Mouse (Mus musculus) embryonic fibroblast, embryonic 13.5 days (primary cell): ENCODE results near the gene Prdm15. TPM values are rescaled to one million over a fixed set of nuclear protein-coding genes. Genes with fewer than 3 reads are reported as not detected.
A peak's percentile ranks its signal among the peaks of the same experiment; 100 is the strongest.

Experiments used
- H3K27ac ChIP-seq: 2 replicates; pipeline ENCODE4 v1.5.1; 2012; ENCODE audit warnings: low read length, control low read depth, inconsistent platforms; ENCODE audit not compliant: insufficient read depth
- H3K4me1 ChIP-seq: 2 replicates; pipeline ENCODE4 v1.6.1; 2011; ENCODE audit warnings: low read length; ENCODE audit not compliant: control insufficient read depth, insufficient read depth
- H3K4me3 ChIP-seq: 2 replicates; pipeline ENCODE4 v1.5.1; 2011; ENCODE audit warnings: mild to moderate bottlenecking, control low read depth, low read length; ENCODE audit not compliant: insufficient read depth
- CTCF ChIP-seq: IDR thresholded peaks from 2 replicates; pipeline ENCODE4 v1.5.1; 2011; ENCODE audit warnings: mild to moderate bottlenecking, control low read depth, low read length, moderate library complexity, borderline replicate concordance; ENCODE audit not compliant: insufficient read depth
- POLR2A ChIP-seq: IDR thresholded peaks from 2 replicates; pipeline ENCODE4 v1.6.1; 2011; ENCODE audit warnings: low read depth, mild to moderate bottlenecking, control low read depth, low read length, moderate library complexity
- polyA plus RNA-seq: library from polyadenylated mRNA; stranded (reverse); fragments of >200 nt; gene quantifications from 2 replicates; pipeline ENCODE4 v1.2.4, GENCODE M21; 2011; ENCODE audit warnings: low read depth; ENCODE audit not compliant: missing spikeins, insufficient read length

The Prdm15 gene
- polyA plus RNA-seq, 1 experiment, result 9.8 TPM

- H3K27ac ChIP-seq, result no peak overlapping the region
- no peak overlapping the region for H3K4me3 ChIP-seq
- TF ChIP-seq CTCF, result no peak
- no peak for TF ChIP-seq POLR2A
- no peaks in the 10 kb centered on the region for H3K4me1 ChIP-seq
Observed at GRCm38 (mm10) chr16:97823311-97824007, 28.2 kb downstream of the Prdm15 start.

GRCm38 (mm10) chr16:97819532-97819931 lies 32.1 kb downstream of the Prdm15 start:
- no peak for TF ChIP-seq CTCF
- TF ChIP-seq POLR2A, result no peak
- Histone ChIP-seq H3K27ac (no peak overlapping the region), H3K4me1 (no peaks in the 10 kb centered on the region), H3K4me3 (no peak overlapping the region)

GRCm38 (mm10) chr16:97817414-97817813 lies 34.2 kb downstream of the Prdm15 start:
- H3K4me3 ChIP-seq, result no peak overlapping the region
- no peaks in the 10 kb centered on the region for H3K4me1 ChIP-seq
- no peak overlapping the region for H3K27ac ChIP-seq
- TF ChIP-seq CTCF (no peak), POLR2A (no peak)

- TF ChIP-seq POLR2A, result no peak
- no peak for TF ChIP-seq CTCF
- Histone ChIP-seq H3K27ac (no peak overlapping the region), H3K4me1 (no peaks in the 10 kb centered on the region), H3K4me3 (no peak overlapping the region)
Observed at GRCm38 (mm10) chr16:97815269-97815668, 36.4 kb downstream of the Prdm15 start.

GRCm38 (mm10) chr16:97814060-97814459 lies 37.6 kb downstream of the Prdm15 start:
- Histone ChIP-seq H3K4me3 (no peak overlapping the region), H3K27ac (no peak overlapping the region), H3K4me1 (no peaks in the 10 kb centered on the region)
- TF ChIP-seq POLR2A, result no peak
- no peak for TF ChIP-seq CTCF

GRCm38 (mm10) chr16:97808881-97809280 lies 42.8 kb downstream of the Prdm15 start:
- H3K4me3 ChIP-seq, result no peak overlapping the region
- no peak for TF ChIP-seq CTCF
- no peak for TF ChIP-seq POLR2A
- no peaks in the 10 kb centered on the region for H3K4me1 ChIP-seq
- no peak overlapping the region for H3K27ac ChIP-seq

- Histone ChIP-seq H3K4me3 (no peak overlapping the region), H3K4me1 (no peaks in the 10 kb centered on the region), H3K27ac (no peak overlapping the region)
- TF ChIP-seq POLR2A, result no peak
- TF ChIP-seq CTCF, result no peak
Observed at GRCm38 (mm10) chr16:97805646-97806045, 46.0 kb downstream of the Prdm15 start.

- Histone ChIP-seq H3K27ac (no peak overlapping the region), H3K4me3 (no peak overlapping the region), H3K4me1 (no peaks in the 10 kb centered on the region)
- TF ChIP-seq CTCF, result peak; percentile 70
- TF ChIP-seq POLR2A, result no peak
Observed at GRCm38 (mm10) chr16:97804680-97805547, 46.7 kb downstream of the Prdm15 start.

GRCm38 (mm10) chr16:97797950-97798869 lies 53.4 kb downstream of the Prdm15 start:
- no peak overlapping the region for H3K4me3 ChIP-seq
- no peak overlapping the region for H3K27ac ChIP-seq
- no peak for TF ChIP-seq POLR2A
- TF ChIP-seq CTCF, result no peak
- H3K4me1 ChIP-seq, result no peaks in the 10 kb centered on the region
